Mouse (Mus musculus): Measurements from ENCODE around the gene Nmnat3. TPM values are rescaled to one million over a fixed set of nuclear protein-coding genes. Genes with fewer than 3 reads are reported as not detected.

Nmnat3 gene
- total RNA-seq, 1 experiment from 2014 or later: 3.4 TPM

GRCm38 (mm10) chr9:98347021-98347420 is 59.8 kb downstream of the Nmnat3 start:
- ATAC-seq (ENCODE audit: extremely low read depth, insufficient number of reproducible peaks, low FRiP score, poor library complexity, severe bottlenecking): no peak

- ATAC-seq (ENCODE audit: extremely low read depth, insufficient number of reproducible peaks, low FRiP score, poor library complexity, severe bottlenecking): no peak
These were observed 63.3 kb downstream of the Nmnat3 start for GRCm38 (mm10) chr9:98350318-98351144.

- ATAC-seq (ENCODE audit: extremely low read depth, insufficient number of reproducible peaks, low FRiP score, poor library complexity, severe bottlenecking): no peak
These were observed 65.1 kb downstream of the Nmnat3 start for GRCm38 (mm10) chr9:98352332-98352731.

- no peak for ATAC-seq (ENCODE audit: extremely low read depth, insufficient number of reproducible peaks, low FRiP score, poor library complexity, severe bottlenecking)
These were observed 67.7 kb downstream of the Nmnat3 start for GRCm38 (mm10) chr9:98354919-98355318.

DNA sequence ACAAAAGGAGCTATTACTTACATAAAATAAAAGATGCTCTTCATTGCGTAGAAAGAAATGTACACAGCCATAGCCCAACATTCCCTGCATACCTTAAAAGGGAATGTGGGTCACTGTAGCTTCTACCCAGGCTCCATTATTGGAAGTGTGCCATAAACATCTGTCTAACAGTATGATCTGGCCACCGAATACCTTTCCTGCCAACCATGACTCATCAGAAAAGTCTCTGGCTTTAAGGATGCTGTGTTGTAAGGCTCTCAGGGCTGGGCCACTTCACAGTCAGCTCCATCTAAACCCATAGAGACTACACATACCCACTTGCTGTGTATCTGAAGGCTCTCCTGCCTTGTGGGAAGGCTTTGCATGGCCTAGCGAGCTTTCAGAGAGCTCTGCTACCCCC is 73.8 kb downstream of the Nmnat3 start:
- no peak for ATAC-seq (ENCODE audit: extremely low read depth, insufficient number of reproducible peaks, low FRiP score, poor library complexity, severe bottlenecking)

DNA sequence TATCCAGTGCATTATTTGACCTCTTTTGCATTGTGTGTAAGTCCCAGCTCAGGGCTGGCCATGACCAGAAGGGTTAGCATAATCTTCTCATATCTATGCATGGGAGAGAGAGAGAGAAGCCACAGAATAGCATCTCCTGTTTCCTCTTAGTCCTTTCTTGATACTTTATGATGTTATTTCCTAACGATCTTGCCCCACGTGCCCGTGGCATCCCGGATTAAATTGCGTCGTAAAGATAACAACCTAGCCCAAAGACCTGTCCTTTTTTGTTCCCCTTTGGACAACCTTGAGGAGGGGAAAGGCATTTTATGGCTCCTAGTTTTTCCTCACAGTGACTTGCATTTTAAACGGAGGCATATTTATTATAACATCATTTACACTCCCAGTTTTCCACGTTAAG is 78.8 kb downstream of the Nmnat3 start:
- no peak for ATAC-seq (ENCODE audit: extremely low read depth, insufficient number of reproducible peaks, low FRiP score, poor library complexity, severe bottlenecking)

DNA sequence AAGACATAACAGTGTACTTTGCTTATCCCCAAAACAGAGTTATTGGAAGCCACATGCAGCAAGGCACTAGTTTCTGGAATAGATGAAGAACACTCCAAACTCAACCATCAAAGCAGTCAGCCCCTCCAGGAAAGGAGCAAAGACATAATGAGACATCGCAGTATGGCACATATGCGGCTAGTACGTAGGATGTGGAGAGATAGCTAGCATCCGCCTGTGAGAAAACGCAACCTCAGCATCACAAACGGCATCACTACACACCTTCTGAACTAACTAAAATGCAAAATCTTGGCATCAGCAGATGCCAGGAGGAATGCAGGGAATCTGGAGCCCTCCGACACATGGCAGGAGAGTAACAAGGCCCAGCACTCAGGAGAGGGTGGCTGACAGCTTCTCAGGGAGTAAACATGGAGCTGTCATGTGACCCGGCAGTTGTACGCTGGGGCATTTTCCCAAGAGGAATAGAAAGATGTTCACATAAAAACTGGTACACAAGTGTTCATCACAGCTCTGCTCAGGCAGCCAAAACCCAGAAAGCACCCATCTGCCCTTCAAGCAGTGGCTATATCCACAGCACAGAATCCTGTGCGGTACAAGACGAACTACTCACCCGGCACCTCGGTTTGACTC is 80.2 kb downstream of the Nmnat3 start:
- no peak for ATAC-seq (ENCODE audit: extremely low read depth, insufficient number of reproducible peaks, low FRiP score, poor library complexity, severe bottlenecking)

DNA sequence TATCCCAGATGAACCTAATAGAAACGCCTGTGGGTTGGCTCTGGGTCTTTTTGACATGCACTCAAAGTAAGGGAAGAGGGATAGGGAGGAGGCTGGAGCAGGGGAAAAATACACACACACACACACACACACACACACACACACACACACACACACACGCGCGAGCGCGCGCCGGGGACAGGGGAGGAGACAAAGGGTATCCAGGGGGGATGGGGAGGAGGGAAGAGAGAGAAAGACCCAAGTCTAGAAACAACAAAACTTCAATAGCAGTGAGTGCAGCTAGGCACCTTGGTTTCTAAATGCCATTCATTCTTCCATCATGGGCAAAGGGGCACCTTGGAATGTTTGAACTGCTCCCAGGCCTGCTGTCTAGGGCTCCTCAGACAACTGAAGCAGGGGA is 82.5 kb downstream of the Nmnat3 start:
- ATAC-seq (ENCODE audit: extremely low read depth, insufficient number of reproducible peaks, low FRiP score, poor library complexity, severe bottlenecking): no peak

GRCm38 (mm10) chr9:98373358-98373757 is 86.1 kb downstream of the Nmnat3 start:
- ATAC-seq (ENCODE audit: extremely low read depth, insufficient number of reproducible peaks, low FRiP score, poor library complexity, severe bottlenecking): no peak

- no peak for ATAC-seq (ENCODE audit: extremely low read depth, insufficient number of reproducible peaks, low FRiP score, poor library complexity, severe bottlenecking)
These were observed 87.7 kb downstream of the Nmnat3 start for GRCm38 (mm10) chr9:98374897-98375296.

DNA sequence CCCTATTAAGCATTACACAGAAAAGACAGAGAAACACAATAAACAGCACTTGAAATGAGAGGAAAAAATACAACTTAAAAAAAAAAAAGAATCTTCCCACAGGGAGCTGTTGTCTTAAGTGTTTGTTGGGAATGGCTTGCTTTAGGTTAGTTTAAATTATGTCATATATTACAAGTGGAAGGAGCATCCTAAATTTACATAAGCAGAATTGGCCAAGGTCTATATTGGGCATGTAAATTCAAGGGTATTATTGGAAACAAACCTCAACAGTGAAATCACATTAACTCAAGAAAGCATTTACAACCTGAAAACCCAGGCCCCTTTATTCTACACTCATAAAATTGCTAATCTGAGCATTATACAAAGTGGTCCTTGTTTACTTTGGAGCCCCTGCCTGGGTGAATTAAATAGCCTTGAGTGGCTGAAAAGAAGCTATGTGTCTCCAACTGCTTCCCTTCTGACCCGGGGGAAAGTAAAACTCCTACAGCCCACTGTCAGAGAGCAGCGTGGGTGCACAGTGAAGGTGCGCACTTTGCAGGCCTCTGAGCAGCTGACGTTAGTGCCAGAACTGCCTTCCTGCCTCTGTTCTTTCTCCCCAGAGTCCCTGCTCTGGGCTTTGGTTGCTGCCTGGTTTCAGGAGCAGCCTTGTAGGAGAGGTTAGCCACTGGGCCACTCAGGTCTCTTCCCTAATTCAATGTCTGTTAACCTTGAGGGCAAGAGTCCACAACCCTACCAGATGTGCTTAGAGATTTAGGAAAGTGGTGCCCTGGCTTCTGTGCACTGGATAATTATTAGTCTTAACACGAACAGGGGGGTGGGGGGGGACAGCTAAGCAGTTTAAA is 88.3 kb downstream of the Nmnat3 start:
- ATAC-seq (ENCODE audit: extremely low read depth, insufficient number of reproducible peaks, low FRiP score, poor library complexity, severe bottlenecking): no peak

GRCm38 (mm10) chr9:98379736-98380135 is 92.5 kb downstream of the Nmnat3 start:
- no peak for ATAC-seq (ENCODE audit: extremely low read depth, insufficient number of reproducible peaks, low FRiP score, poor library complexity, severe bottlenecking)

GRCm38 (mm10) chr9:98380593-98380992 is 93.4 kb downstream of the Nmnat3 start:
- no peak for ATAC-seq (ENCODE audit: extremely low read depth, insufficient number of reproducible peaks, low FRiP score, poor library complexity, severe bottlenecking)

- no peak for ATAC-seq (ENCODE audit: extremely low read depth, insufficient number of reproducible peaks, low FRiP score, poor library complexity, severe bottlenecking)
These were observed 100.8 kb downstream of the Nmnat3 start for GRCm38 (mm10) chr9:98387741-98388632.

DNA sequence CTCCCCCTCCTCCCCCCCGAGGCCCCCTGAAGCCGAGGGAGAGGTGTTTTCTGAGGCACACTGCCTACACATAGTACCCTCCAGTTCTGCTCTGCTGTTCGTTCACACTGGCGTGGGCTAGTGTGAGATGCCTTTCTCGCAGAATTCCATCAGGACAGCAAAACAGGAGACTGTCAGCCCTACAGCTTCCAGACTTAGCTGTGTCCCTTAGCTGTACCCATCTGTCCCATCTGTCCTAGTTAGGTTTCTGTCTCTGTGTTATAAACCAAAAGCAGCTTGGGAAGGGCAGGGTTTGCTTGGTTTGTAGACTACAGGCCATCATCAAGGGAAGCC is 101.4 kb downstream of the Nmnat3 start:
- ATAC-seq (ENCODE audit: extremely low read depth, insufficient number of reproducible peaks, low FRiP score, poor library complexity, severe bottlenecking): no peak

DNA sequence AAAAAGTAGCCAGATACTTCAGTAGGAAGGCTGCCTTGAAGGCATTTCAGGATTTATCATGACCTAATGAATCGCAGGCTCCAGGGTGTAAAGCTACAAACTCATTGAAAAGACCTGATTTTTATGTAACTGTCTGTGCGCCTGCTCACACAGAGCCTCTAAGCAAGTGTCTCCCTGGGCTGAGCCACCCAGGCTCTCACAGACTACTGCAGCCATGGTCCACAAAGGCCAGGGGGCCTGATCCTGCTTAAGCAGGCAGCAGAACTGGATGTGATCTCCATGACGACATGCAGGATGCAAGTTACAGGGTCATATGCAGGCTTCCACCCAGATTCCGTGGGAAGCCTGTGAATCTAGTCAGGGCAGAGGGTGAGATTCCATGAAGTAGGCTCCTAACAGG is 106.3 kb downstream of the Nmnat3 start:
- ATAC-seq (ENCODE audit: extremely low read depth, insufficient number of reproducible peaks, low FRiP score, poor library complexity, severe bottlenecking): no peak

DNA sequence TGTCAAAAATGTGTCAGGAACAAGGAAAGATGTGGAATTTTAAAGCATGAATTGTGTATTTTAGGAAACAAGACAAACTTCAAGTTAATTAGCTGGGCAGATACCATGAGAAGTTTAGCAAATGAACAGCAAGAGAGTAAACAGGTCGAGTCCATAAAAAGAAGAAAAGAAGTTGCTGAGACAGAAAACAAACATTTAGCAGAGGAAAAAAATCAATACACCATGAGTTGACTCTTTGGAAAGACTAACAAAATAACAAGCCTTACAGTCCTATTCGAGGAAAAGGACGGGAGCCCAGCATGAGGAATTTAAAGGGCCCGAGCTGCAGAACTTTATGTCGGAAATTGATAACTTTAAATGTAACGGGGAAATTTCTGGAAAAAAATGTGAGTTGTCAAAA is 110.0 kb downstream of the Nmnat3 start:
- ATAC-seq (ENCODE audit: extremely low read depth, insufficient number of reproducible peaks, low FRiP score, poor library complexity, severe bottlenecking): no peak

- ATAC-seq (ENCODE audit: extremely low read depth, insufficient number of reproducible peaks, low FRiP score, poor library complexity, severe bottlenecking): no peak
These were observed 110.6 kb downstream of the Nmnat3 start for GRCm38 (mm10) chr9:98397866-98398265.

Measured in neutrophil, adult 5-6 weeks (primary cell).